Mouse (Mus musculus): ENCODE measurements around the gene P4htm. TPM values are rescaled to one million over a fixed set of nuclear protein-coding genes. Genes with fewer than 3 reads are reported as not detected.

Gene P4htm
- total and polyA plus RNA-seq, 3 experiments = 1.7 to 5.4 (median 2.6) TPM

DNA sequence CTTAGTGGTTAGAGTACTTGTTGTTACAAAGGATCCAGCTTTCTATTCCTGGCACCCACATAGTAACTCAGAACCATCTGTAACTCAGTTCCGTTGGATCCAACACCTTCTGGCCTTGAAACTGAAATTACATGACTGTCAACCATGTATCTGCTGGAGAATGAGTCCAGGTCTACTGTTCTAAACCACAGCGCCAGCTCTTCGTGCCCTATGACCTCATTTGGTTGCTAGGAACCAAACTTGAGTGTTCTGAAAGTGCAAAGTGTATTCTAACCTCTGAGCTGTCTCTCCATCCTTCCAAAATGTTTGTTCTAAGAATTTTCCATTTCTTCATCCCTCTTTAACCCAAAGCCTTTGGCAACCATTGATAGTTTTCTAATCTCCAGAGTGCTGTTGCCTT, 51.5 kb downstream of the P4htm start:
- Histone ChIP-seq H3K9me3 (replicated peaks) (no peaks in the 10 kb centered on the region), H3K4me3 (ENCODE audit: low read depth, low read length) (no peak overlapping the region), H3K27me3 (ENCODE audit: insufficient read depth, low read length) (no peaks in the 10 kb centered on the region), H3K36me3 (replicated peaks) (peaks cover 92% of the 10 kb centered on the region), H3K4me1 (ENCODE audit: insufficient read depth, low read depth, low read length) (peaks cover 6% of the 10 kb centered on the region; the same call in 1 of the 2 replicates)
- no peak for DNase-seq (ENCODE audit: low spot score)
- no peak for ATAC-seq (ENCODE audit: extremely low read depth, insufficient number of reproducible peaks, low FRiP score, poor library complexity, severe bottlenecking)
- TF ChIP-seq TAL1 (conservative IDR thresholded peaks at IDR 0.05; ENCODE audit: low read depth, low read length) = no peak
- TF ChIP-seq GATA2 (IDR thresholded peaks at IDR 0.05; ENCODE audit: borderline replicate concordance, low read depth, low read length) = no peak
- no peak for TF ChIP-seq GATA1 (IDR thresholded peaks at IDR 0.05; ENCODE audit: borderline replicate concordance, low read length)

GRCm38 (mm10) chr9:108540846-108541245, 56.6 kb downstream of the P4htm start:
- peaks cover 8% of the 10 kb centered on the region; the same call in 1 of the 2 replicates for H3K4me1 ChIP-seq (ENCODE audit: insufficient read depth, low read depth, low read length)
- no peak for DNase-seq (ENCODE audit: low spot score)

DNA sequence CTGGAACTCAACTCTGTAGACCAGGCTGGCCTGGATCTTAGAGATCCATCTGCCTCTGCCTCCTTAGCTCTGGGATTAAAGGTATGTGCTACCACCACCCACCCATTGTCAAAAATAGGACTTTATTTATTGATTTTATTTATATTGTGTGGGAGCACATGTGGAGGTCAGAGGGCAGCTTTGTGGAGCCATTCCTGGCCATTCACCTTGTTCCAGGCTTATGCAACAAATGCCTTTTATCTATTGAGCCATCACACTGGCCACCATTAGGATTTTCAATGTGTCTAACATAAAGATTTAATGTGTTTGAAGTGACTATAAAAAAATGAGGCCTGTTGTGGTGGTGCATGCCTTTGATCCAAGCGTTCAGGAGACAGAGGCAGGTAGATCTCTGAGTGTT, 66.0 kb downstream of the P4htm start:
- DNase-seq (ENCODE audit: low spot score) (no peak), ATAC-seq (ENCODE audit: extremely low read depth, insufficient number of reproducible peaks, low FRiP score, poor library complexity, severe bottlenecking) (no peak)
- no peak for TF ChIP-seq POLR2AphosphoS5 (IDR thresholded peaks at IDR 0.05; ENCODE audit: insufficient replicate concordance, low read depth, low read length)
- no peak for TF ChIP-seq CTCF (IDR thresholded peaks at IDR 0.05; ENCODE audit: low read depth, low read length)
- TF ChIP-seq GATA2 (IDR thresholded peaks at IDR 0.05; ENCODE audit: borderline replicate concordance, low read depth, low read length) = no peak
- TF ChIP-seq TAL1 (conservative IDR thresholded peaks at IDR 0.05; ENCODE audit: low read depth, low read length) = no peak
- no peak for TF ChIP-seq GATA1 (IDR thresholded peaks at IDR 0.05; ENCODE audit: borderline replicate concordance, low read length)
- H3K9me3 ChIP-seq (replicated peaks) = no peaks in the 10 kb centered on the region
- no peaks in the 10 kb centered on the region for H3K27me3 ChIP-seq (ENCODE audit: insufficient read depth, low read length)
- no peak overlapping the region for H3K4me3 ChIP-seq (ENCODE audit: low read depth, low read length)
- peaks cover 4% of the 10 kb centered on the region; the same call in 1 of the 2 replicates for H3K4me1 ChIP-seq (ENCODE audit: insufficient read depth, low read depth, low read length)
- peaks cover 96% of the 10 kb centered on the region for H3K36me3 ChIP-seq (replicated peaks)

More at GRCm38 (mm10) chr9:108540846-108541245, 56.6 kb downstream of the P4htm start:
- Histone ChIP-seq H3K9me3 (replicated peaks) (no peaks in the 10 kb centered on the region), H3K27me3 (ENCODE audit: insufficient read depth, low read length) (no peaks in the 10 kb centered on the region), H3K4me3 (ENCODE audit: low read depth, low read length) (no peak overlapping the region), H3K36me3 (replicated peaks) (peaks cover 91% of the 10 kb centered on the region)
- no peak for TF ChIP-seq GATA1 (IDR thresholded peaks at IDR 0.05; ENCODE audit: borderline replicate concordance, low read length)
- TF ChIP-seq GATA2 (IDR thresholded peaks at IDR 0.05; ENCODE audit: borderline replicate concordance, low read depth, low read length) = no peak
- TF ChIP-seq POLR2AphosphoS5 (IDR thresholded peaks at IDR 0.05; ENCODE audit: insufficient replicate concordance, low read depth, low read length) = no peak
- no peak for TF ChIP-seq TAL1 (conservative IDR thresholded peaks at IDR 0.05; ENCODE audit: low read depth, low read length)
- no peak for TF ChIP-seq CTCF (IDR thresholded peaks at IDR 0.05; ENCODE audit: low read depth, low read length)
- no peak for ATAC-seq (ENCODE audit: extremely low read depth, insufficient number of reproducible peaks, low FRiP score, poor library complexity, severe bottlenecking)

DNA sequence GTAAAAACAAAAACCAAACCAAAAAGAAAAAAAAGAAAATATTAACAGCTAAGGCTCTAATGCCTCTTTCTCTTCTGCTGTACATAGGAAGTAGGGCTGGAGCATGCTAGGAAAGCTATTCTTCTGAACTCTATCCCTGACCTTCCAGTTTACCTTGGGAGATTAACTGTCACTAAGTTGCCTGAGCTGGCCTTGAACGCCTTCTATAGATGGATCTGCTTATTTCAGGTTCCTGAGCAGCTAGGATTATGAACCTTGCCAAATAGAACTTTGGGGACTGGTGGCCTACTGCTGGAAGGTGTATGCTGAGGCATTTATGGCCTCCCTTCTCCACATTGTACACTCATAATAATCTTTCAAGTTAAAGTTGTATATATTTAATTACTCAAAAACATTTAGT, 66.5 kb downstream of the P4htm start:
- TF ChIP-seq CTCF (IDR thresholded peaks at IDR 0.05; ENCODE audit: low read depth, low read length) = no peak
- TF ChIP-seq GATA2 (IDR thresholded peaks at IDR 0.05; ENCODE audit: borderline replicate concordance, low read depth, low read length) = no peak
- no peak for TF ChIP-seq POLR2AphosphoS5 (IDR thresholded peaks at IDR 0.05; ENCODE audit: insufficient replicate concordance, low read depth, low read length)
- TF ChIP-seq GATA1 (IDR thresholded peaks at IDR 0.05; ENCODE audit: borderline replicate concordance, low read length) = no peak
- no peak for TF ChIP-seq TAL1 (conservative IDR thresholded peaks at IDR 0.05; ENCODE audit: low read depth, low read length)
- no peaks in the 10 kb centered on the region for H3K27me3 ChIP-seq (ENCODE audit: insufficient read depth, low read length)
- H3K4me3 ChIP-seq (ENCODE audit: low read depth, low read length) = no peak overlapping the region
- DNase-seq (ENCODE audit: low spot score) (no peak), ATAC-seq (ENCODE audit: extremely low read depth, insufficient number of reproducible peaks, low FRiP score, poor library complexity, severe bottlenecking) (no peak)
- H3K36me3 ChIP-seq (replicated peaks) = peaks cover 95% of the 10 kb centered on the region
- peaks cover under 1% of the 10 kb centered on the region; the same call in 1 of the 2 replicates for H3K4me1 ChIP-seq (ENCODE audit: insufficient read depth, low read depth, low read length)
- no peaks in the 10 kb centered on the region for H3K9me3 ChIP-seq (replicated peaks)

Other genes with a start within 250 kb of the P4htm start
- 126 and 131 TPM in 2 replicates for gene Usp4, start 249.8 kb downstream of the P4htm start, total RNA-seq (2014; fragmentation: Nextera tagmentation)
- gene Usp4, start 249.8 kb downstream of the P4htm start, total RNA-seq (2017) = 76.5 and 78.6 TPM in 2 replicates
- 60.8 and 97.3 TPM in 2 replicates for gene Usp4, start 249.8 kb downstream of the P4htm start, polyA plus RNA-seq (2012)
- gene 1700102P08Rik, start 204.9 kb downstream of the P4htm start, total RNA-seq (2014; fragmentation: Nextera tagmentation) = not detected in 2 replicates
- 0.44 and 1.3 TPM in 2 replicates for gene 1700102P08Rik, start 204.9 kb downstream of the P4htm start, total RNA-seq (2017)
- 0.29 and 0.81 TPM in 2 replicates for gene 1700102P08Rik, start 204.9 kb downstream of the P4htm start, polyA plus RNA-seq (2012)
- not detected in 2 replicates for gene Ccdc36, start 169.2 kb downstream of the P4htm start, total RNA-seq (2014; fragmentation: Nextera tagmentation)
- gene Ccdc36, start 169.2 kb downstream of the P4htm start, total RNA-seq (2017) = 0.22 TPM in 1 of 2 replicates, not detected in the other
- not detected in 2 replicates for gene Ccdc36, start 169.2 kb downstream of the P4htm start, polyA plus RNA-seq (2012)
- gene BC048562, start 161.2 kb downstream of the P4htm start, total RNA-seq (2014; fragmentation: Nextera tagmentation) = not detected in 2 replicates
- gene BC048562, start 161.2 kb downstream of the P4htm start, total RNA-seq (2017) = 0.22 TPM in 1 of 2 replicates, not detected in the other
- 0.08 TPM in 1 of 2 replicates, not detected in the other for gene BC048562, start 161.2 kb downstream of the P4htm start, polyA plus RNA-seq (2012)
- 52.4 and 53.0 TPM in 2 replicates for gene Ccdc71, start 137.1 kb downstream of the P4htm start, total RNA-seq (2014; fragmentation: Nextera tagmentation)
- gene Ccdc71, start 137.1 kb downstream of the P4htm start, total RNA-seq (2017) = 20.3 and 22.3 TPM in 2 replicates
- gene Ccdc71, start 137.1 kb downstream of the P4htm start, polyA plus RNA-seq (2012) = 24.1 and 25.6 TPM in 2 replicates
- gene Klhdc8b, start 136.1 kb downstream of the P4htm start, total RNA-seq (2014; fragmentation: Nextera tagmentation) = 14.7 and 21.2 TPM in 2 replicates
- gene Klhdc8b, start 136.1 kb downstream of the P4htm start, total RNA-seq (2017) = 52.8 and 63.1 TPM in 2 replicates
- 112 and 116 TPM in 2 replicates for gene Klhdc8b, start 136.1 kb downstream of the P4htm start, polyA plus RNA-seq (2012)
- 0.15 TPM in 1 of 2 replicates, not detected in the other for gene Lamb2, start 117.9 kb downstream of the P4htm start, total RNA-seq (2014; fragmentation: Nextera tagmentation)
- 0.11 and 0.17 TPM in 2 replicates for gene Lamb2, start 117.9 kb downstream of the P4htm start, total RNA-seq (2017)
- gene Lamb2, start 117.9 kb downstream of the P4htm start, polyA plus RNA-seq (2012) = 0.07 TPM in 2 replicates
- gene Usp19, start 107.1 kb downstream of the P4htm start, total RNA-seq (2014; fragmentation: Nextera tagmentation) = 70.6 and 197 TPM in 2 replicates
- 41.3 and 44.7 TPM in 2 replicates for gene Usp19, start 107.1 kb downstream of the P4htm start, total RNA-seq (2017)
- gene Usp19, start 107.1 kb downstream of the P4htm start, polyA plus RNA-seq (2012) = 87.7 and 102 TPM in 2 replicates
- 320 and 349 TPM in 2 replicates for gene Qars, start 90.0 kb downstream of the P4htm start, total RNA-seq (2014; fragmentation: Nextera tagmentation)
- gene Qars, start 90.0 kb downstream of the P4htm start, total RNA-seq (2017) = 196 and 201 TPM in 2 replicates
- 138 and 248 TPM in 2 replicates for gene Qars, start 90.0 kb downstream of the P4htm start, polyA plus RNA-seq (2012)
- gene Qrich1, start 80.9 kb downstream of the P4htm start, total RNA-seq (2014; fragmentation: Nextera tagmentation) = 179 and 214 TPM in 2 replicates
- 150 and 161 TPM in 2 replicates for gene Qrich1, start 80.9 kb downstream of the P4htm start, total RNA-seq (2017)
- 99.7 and 143 TPM in 2 replicates for gene Qrich1, start 80.9 kb downstream of the P4htm start, polyA plus RNA-seq (2012)
- gene Impdh2, start 37.4 kb downstream of the P4htm start, total RNA-seq (2014; fragmentation: Nextera tagmentation) = 145 and 154 TPM in 2 replicates
- gene Impdh2, start 37.4 kb downstream of the P4htm start, total RNA-seq (2017) = 247 and 299 TPM in 2 replicates
- gene Impdh2, start 37.4 kb downstream of the P4htm start, polyA plus RNA-seq (2012) = 167 and 176 TPM in 2 replicates
- 25.6 and 31.8 TPM in 2 replicates for gene Ndufaf3, start 30.2 kb downstream of the P4htm start, total RNA-seq (2014; fragmentation: Nextera tagmentation)
- gene Ndufaf3, start 30.2 kb downstream of the P4htm start, total RNA-seq (2017) = 16.9 and 29.4 TPM in 2 replicates
- 11.7 and 17.7 TPM in 2 replicates for gene Ndufaf3, start 30.2 kb downstream of the P4htm start, polyA plus RNA-seq (2012)
- gene Dalrd3, start 27.8 kb downstream of the P4htm start, total RNA-seq (2014; fragmentation: Nextera tagmentation) = 48.3 and 49.1 TPM in 2 replicates
- 48.3 and 65.3 TPM in 2 replicates for gene Dalrd3, start 27.8 kb downstream of the P4htm start, total RNA-seq (2017)
- 101 and 121 TPM in 2 replicates for gene Dalrd3, start 27.8 kb downstream of the P4htm start, polyA plus RNA-seq (2012)
- gene Wdr6, start 18.9 kb downstream of the P4htm start, total RNA-seq (2014; fragmentation: Nextera tagmentation) = 22.6 and 27.6 TPM in 2 replicates
- 36.3 and 39.2 TPM in 2 replicates for gene Wdr6, start 18.9 kb downstream of the P4htm start, total RNA-seq (2017)
- 16.9 and 30.0 TPM in 2 replicates for gene Wdr6, start 18.9 kb downstream of the P4htm start, polyA plus RNA-seq (2012)
- 77.4 and 83.1 TPM in 2 replicates for gene Arih2, start 51.7 kb upstream of the P4htm start, total RNA-seq (2014; fragmentation: Nextera tagmentation)
- 86.9 and 91.4 TPM in 2 replicates for gene Arih2, start 51.7 kb upstream of the P4htm start, total RNA-seq (2017)
- gene Arih2, start 51.7 kb upstream of the P4htm start, polyA plus RNA-seq (2012) = 146 and 153 TPM in 2 replicates
- 17.4 and 17.8 TPM in 2 replicates for gene Slc25a20, start 64.4 kb upstream of the P4htm start, total RNA-seq (2014; fragmentation: Nextera tagmentation)
- 30.3 TPM in 2 replicates for gene Slc25a20, start 64.4 kb upstream of the P4htm start, total RNA-seq (2017)
- gene Slc25a20, start 64.4 kb upstream of the P4htm start, polyA plus RNA-seq (2012) = 5.5 and 7.7 TPM in 2 replicates
- gene Prkar2a, start 91.6 kb upstream of the P4htm start, total RNA-seq (2014; fragmentation: Nextera tagmentation) = not detected in 2 replicates
- 0.29 and 0.38 TPM in 2 replicates for gene Prkar2a, start 91.6 kb upstream of the P4htm start, total RNA-seq (2017)
- gene Prkar2a, start 91.6 kb upstream of the P4htm start, polyA plus RNA-seq (2012) = 0.19 TPM in 1 of 2 replicates, not detected in the other
- gene Ip6k2, start 186.1 kb upstream of the P4htm start, total RNA-seq (2014; fragmentation: Nextera tagmentation) = 39.0 and 43.0 TPM in 2 replicates
- 35.7 and 43.8 TPM in 2 replicates for gene Ip6k2, start 186.1 kb upstream of the P4htm start, total RNA-seq (2017)
- 29.4 and 33.6 TPM in 2 replicates for gene Ip6k2, start 186.1 kb upstream of the P4htm start, polyA plus RNA-seq (2012)
- 4.7 and 6.3 TPM in 2 replicates for gene Nckipsd, start 210.7 kb upstream of the P4htm start, total RNA-seq (2014; fragmentation: Nextera tagmentation)
- 4.1 and 5.2 TPM in 2 replicates for gene Nckipsd, start 210.7 kb upstream of the P4htm start, total RNA-seq (2017)
- gene Nckipsd, start 210.7 kb upstream of the P4htm start, polyA plus RNA-seq (2012) = 5.6 and 8.3 TPM in 2 replicates
- not detected in 2 replicates for gene Celsr3, start 228.7 kb upstream of the P4htm start, total RNA-seq (2014; fragmentation: Nextera tagmentation)
- gene Celsr3, start 228.7 kb upstream of the P4htm start, total RNA-seq (2017) = 0.11 and 0.12 TPM in 2 replicates
- 0.01 TPM in 1 of 2 replicates, not detected in the other for gene Celsr3, start 228.7 kb upstream of the P4htm start, polyA plus RNA-seq (2012)